Mouse (Mus musculus) megakaryocyte, embryonic 14.5 days (primary cell): ENCODE data around the gene Zic4.

Source experiments
- FLI1 ChIP-seq: IDR thresholded peaks from 2 replicates; pipeline ENCODE4 v1.6.1; 2012; ENCODE audit warnings: low read length, inconsistent platforms, mixed read lengths
- GATA1 ChIP-seq: IDR thresholded peaks from 3 replicates; pipeline ENCODE4 v1.6.1; 2012; ENCODE audit warnings: mixed read lengths, low read length, inconsistent platforms, borderline replicate concordance

GRCm38 (mm10) chr9:91405753-91406178, 43.6 kb downstream of the Zic4 start:
- TF ChIP-seq GATA1 (no peak), FLI1 (no peak)
